ENCODE assay signal across 24 mouse cellular contexts in genomic region chr8:11336346-11336745, GRCm38 (mm10). TPM values are rescaled to one million over a fixed set of nuclear protein-coding genes. Genes with fewer than 3 reads are reported as not detected.
A peak's percentile ranks its signal among the peaks of the same experiment; 100 is the strongest.
DNase-seq lines count a peak whose midpoint lies in the region; ATAC-seq and TF ChIP-seq lines count a peak whose summit lies in the region.
"Had no signal": no experiment of that assay in that cellular context is flagged by ENCODE, and none has a peak within 500 bp of the region (broad histone marks: within the 10 kb centered on the region; RNA-seq: fewer than 3 reads in every experiment).

No protein-coding gene starts in this region.

- H3K4me3 ChIP-seq in gastrocnemius, adult 2 months: no peak overlapping the region
- H3K4me3 ChIP-seq in hindbrain, postnatal 0 days (ENCODE audit: low read length): no peak overlapping the region
- H3K4me3 ChIP-seq in hindbrain, embryonic 11.5 days (ENCODE audit: low read depth, low read length): no peak overlapping the region
- no peak overlapping the region for H3K4me3 ChIP-seq in liver, postnatal 0 days (ENCODE audit: low read depth, low read length)
- H3K4me3 ChIP-seq: liver, embryonic 13.5 days; midbrain, embryonic 12.5 days; neural tube, embryonic 12.5 days had no signal

- peaks cover 14% of the 10 kb centered on the region; the same call in 1 of the 2 replicates for H3K4me1 ChIP-seq in hindbrain, postnatal 0 days (ENCODE audit: insufficient read depth, low read length)
- no peaks in the 10 kb centered on the region for H3K4me1 ChIP-seq in hindbrain, embryonic 11.5 days (replicated peaks; ENCODE audit: control insufficient read depth, insufficient read depth, low read length)
- peaks cover 14% of the 10 kb centered on the region for H3K4me1 ChIP-seq in liver, postnatal 0 days (ENCODE audit: insufficient read depth)

- no peak for TF ChIP-seq CTCF in gastrocnemius, adult 2 months (IDR thresholded peaks at IDR 0.05)
- no peak for TF ChIP-seq CTCF in hindbrain, postnatal 0 days (IDR thresholded peaks at IDR 0.05; ENCODE audit: low read depth)
- TF ChIP-seq CTCF in liver, postnatal 0 days (IDR thresholded peaks at IDR 0.05; ENCODE audit: low read depth): no peak

- no peaks in the 10 kb centered on the region for H3K27me3 ChIP-seq in hindbrain, postnatal 0 days (ENCODE audit: insufficient read depth, low read length)
- H3K27me3 ChIP-seq in hindbrain, embryonic 11.5 days (ENCODE audit: control insufficient read depth, insufficient read depth, low read length): no peaks in the 10 kb centered on the region
- H3K27me3 ChIP-seq in liver, postnatal 0 days (ENCODE audit: insufficient read depth, low read length): no peaks in the 10 kb centered on the region
- H3K27me3 ChIP-seq: liver, embryonic 13.5 days; midbrain, embryonic 12.5 days; neural tube, embryonic 12.5 days; Patski had no signal

- ATAC-seq in hindbrain, postnatal 0 days: peak; percentile 82
- no peak for ATAC-seq in hindbrain, embryonic 11.5 days (ENCODE audit: low FRiP score)
- no peak for ATAC-seq in liver, postnatal 0 days
- ATAC-seq: forebrain, embryonic 16.5 days; Patski had no signal

- no peak for DNase-seq in gastrocnemius, adult 2 months
- DNase-seq in gastrocnemius, adult 8-10 months (ENCODE audit: low spot score in 2 of 2): no peak
- DNase-seq in hindbrain, postnatal 0 days (ENCODE audit: low spot score): peak; percentile 51
- no peak for DNase-seq in hindbrain, embryonic 11.5 days (ENCODE audit: low spot score)
- DNase-seq in right cerebral cortex, postnatal 10 days (ENCODE audit: low spot score in 2 of 2): peak; percentile 50 to 56
- DNase-seq in right cerebral cortex, postnatal 4 days: no peak
- DNase-seq in liver, postnatal 0 days: no peak
- DNase-seq: adrenal gland, postnatal 36 days; B cell, adult 2 months; cerebellum, adult 11 months; cerebellum, postnatal 36 days; embryo, embryonic 11 days; gastrocnemius, postnatal 36 days; kidney, adult 18-20 months; kidney, postnatal 4 days; liver, embryonic 13.5 days; lung, embryonic 14.5 days; right cerebral cortex, adult 18-20 months; thymus, postnatal 14 days had no signal

- TF ChIP-seq EP300 in liver, postnatal 0 days (IDR thresholded peaks at IDR 0.05; ENCODE audit: low read depth): no peak

- H3K27ac ChIP-seq in gastrocnemius, adult 2 months: peak overlapping the region; percentile 48
- H3K27ac ChIP-seq in hindbrain, postnatal 0 days: no peak overlapping the region
- no peak overlapping the region for H3K27ac ChIP-seq in hindbrain, embryonic 11.5 days (ENCODE audit: low read depth, low read length)
- no peak overlapping the region for H3K27ac ChIP-seq in liver, postnatal 0 days (ENCODE audit: low read depth)
- H3K27ac ChIP-seq: liver, embryonic 13.5 days; midbrain, embryonic 12.5 days; neural tube, embryonic 12.5 days had no signal

- WGBS in hindbrain, postnatal 0 days: 51% methylated on average over 5 of the region's 5 CpGs
- WGBS in hindbrain, embryonic 11.5 days: 87% methylated on average over 5 of the region's 5 CpGs
- WGBS in liver, postnatal 0 days (ENCODE audit: insufficient replicate concordance): 84% methylated on average over 5 of the region's 5 CpGs

- no peaks in the 10 kb centered on the region for H3K36me3 ChIP-seq in hindbrain, postnatal 0 days (ENCODE audit: insufficient read depth, low read length)
- H3K36me3 ChIP-seq in hindbrain, embryonic 11.5 days (ENCODE audit: control insufficient read depth, insufficient read depth, low read length): no peaks in the 10 kb centered on the region
- no peaks in the 10 kb centered on the region for H3K36me3 ChIP-seq in liver, postnatal 0 days (replicated peaks; ENCODE audit: insufficient read depth, low read length)
- H3K36me3 ChIP-seq: G1E; liver, embryonic 13.5 days; midbrain, embryonic 12.5 days; neural tube, embryonic 12.5 days had no signal

- no peak overlapping the region for H3K9ac ChIP-seq in hindbrain, postnatal 0 days (replicated peaks; ENCODE audit: low read length)
- no peak overlapping the region for H3K9ac ChIP-seq in hindbrain, embryonic 11.5 days (ENCODE audit: low read depth, low read length)
- no peak overlapping the region for H3K9ac ChIP-seq in liver, postnatal 0 days (replicated peaks)
- H3K9ac ChIP-seq: liver, embryonic 13.5 days; lung, embryonic 14.5 days; midbrain, embryonic 12.5 days; neural tube, embryonic 12.5 days had no signal

- H3K4me2 ChIP-seq in hindbrain, postnatal 0 days (ENCODE audit: low read depth, low read length): no peak overlapping the region
- H3K4me2 ChIP-seq in hindbrain, embryonic 11.5 days (replicated peaks; ENCODE audit: low read depth, low read length): no peak overlapping the region
- no peak overlapping the region for H3K4me2 ChIP-seq in liver, postnatal 0 days (ENCODE audit: low read depth, low read length)
- H3K4me2 ChIP-seq: liver, embryonic 13.5 days; lung, embryonic 14.5 days; midbrain, embryonic 12.5 days; neural tube, embryonic 12.5 days had no signal

- intact Hi-C loops in gastrocnemius, adult 2 months (cut with DNase I): no loop called here

- no peaks in the 10 kb centered on the region for H3K9me3 ChIP-seq in hindbrain, postnatal 0 days (ENCODE audit: low read length)
- no peaks in the 10 kb centered on the region for H3K9me3 ChIP-seq in hindbrain, embryonic 11.5 days (ENCODE audit: control insufficient read depth, low read length)
- no peaks in the 10 kb centered on the region for H3K9me3 ChIP-seq in liver, postnatal 0 days (ENCODE audit: low read length)
- H3K9me3 ChIP-seq: G1E; liver, embryonic 13.5 days; midbrain, embryonic 12.5 days; neural tube, embryonic 12.5 days had no signal

RNA-seq across cellular contexts. Expression of gene Col4a1, which starts 23.7 kb away (rescaled TPM):
- 100 to 1,000 TPM in 1 of 2 experiments, 10 to 100 TPM in 1; 73.3 to 117 TPM for total RNA-seq in gastrocnemius, adult 2 months (2021)
- 10 to 100 TPM; 27.4 to 61.7 (median 46.3) TPM for total RNA-seq in gastrocnemius, adult 8-10 months (2022)
- 203 and 254 TPM in 2 replicates for total RNA-seq in hindbrain, postnatal 0 days (2014; rRNA removed)
- polyA plus RNA-seq in hindbrain, postnatal 0 days (2015; fragmentation: Nextera tagmentation; extraction: Ambion mirVana): 46.4 and 55.6 TPM in 2 replicates
- polyA plus RNA-seq in hindbrain, embryonic 11.5 days (2014; fragmentation: Nextera tagmentation; extraction: Ambion mirVana): 91.8 and 94.2 TPM in 2 replicates
- 15.8 and 22.6 TPM in 2 replicates for polyA plus RNA-seq in liver, postnatal 0 days (2015; fragmentation: Nextera tagmentation; extraction: Ambion mirVana)
- polyA plus RNA-seq: G1E had no signal

RNA-seq across cellular contexts. Expression of gene Col4a2, which starts 23.7 kb away (rescaled TPM):
- total RNA-seq in gastrocnemius, adult 2 months (2021): 10 to 100 TPM; 51.3 to 69.5 TPM
- 10 to 100 TPM; 17.8 to 38.4 (median 26.0) TPM for total RNA-seq in gastrocnemius, adult 8-10 months (2022)
- total RNA-seq in hindbrain, postnatal 0 days (2014; rRNA removed): 76.6 and 95.8 TPM in 2 replicates
- polyA plus RNA-seq in hindbrain, postnatal 0 days (2015; fragmentation: Nextera tagmentation; extraction: Ambion mirVana): 26.5 and 27.8 TPM in 2 replicates
- polyA plus RNA-seq in hindbrain, embryonic 11.5 days (2014; fragmentation: Nextera tagmentation; extraction: Ambion mirVana): 26.2 and 29.9 TPM in 2 replicates
- 8.0 and 9.7 TPM in 2 replicates for polyA plus RNA-seq in liver, postnatal 0 days (2015; fragmentation: Nextera tagmentation; extraction: Ambion mirVana)
- polyA plus RNA-seq: G1E had no signal

Comparison
In these comparisons a context has a peak if more than half of its experiments do, and no peak if none do; other contexts are left out.
1. DNase-seq: peak in hindbrain, postnatal 0 days (single experiment) and right cerebral cortex, postnatal 10 days (2 of 2); none in gastrocnemius, adult 2 months (single experiment), gastrocnemius, adult 8-10 months (0 of 2), hindbrain, embryonic 11.5 days (single experiment), right cerebral cortex, postnatal 4 days (single experiment) and liver, postnatal 0 days (single experiment).